Mouse (Mus musculus) gastrocnemius, postnatal 25 days (tissue): ENCODE measurements at regions not wholly inside any gene's neighbourhood (a gene's known extent, or its start where the extent isn't known, plus 50 kb on each side); places are given as distances from the start of the nearest gene placed in this dataset.
A peak's percentile ranks its signal among the peaks of the same experiment; 100 is the strongest.

Experiments used
- DNase-seq: peaks from one replicate; pipeline ENCODE4 v3.0.0; 2022

GRCm38 (mm10) chr4:84035347-84035746, 510.0 kb downstream of the Ccdc171 start:
- DNase-seq, result no peak

- DNase-seq, result no peak
These were observed 512.2 kb downstream of the Ccdc171 start for GRCm38 (mm10) chr4:84037535-84037934.

GRCm38 (mm10) chr4:84050243-84050642, 524.9 kb downstream of the Ccdc171 start:
- no peak for DNase-seq

GRCm38 (mm10) chr4:84056863-84057502, 531.6 kb downstream of the Ccdc171 start:
- no peak for DNase-seq

- no peak for DNase-seq
These were observed 534.8 kb downstream of the Ccdc171 start for GRCm38 (mm10) chr4:84060187-84060586.

- DNase-seq, result no peak
These were observed 538.4 kb downstream of the Ccdc171 start for GRCm38 (mm10) chr4:84063755-84064154.

GRCm38 (mm10) chr4:84064614-84065456, 539.5 kb downstream of the Ccdc171 start:
- DNase-seq, result peak; percentile 50

GRCm38 (mm10) chr4:84065457-84066124, 540.2 kb downstream of the Ccdc171 start:
- no peak for DNase-seq

GRCm38 (mm10) chr4:84067931-84068575, 542.7 kb downstream of the Ccdc171 start:
- DNase-seq, result no peak

GRCm38 (mm10) chr4:84068947-84069663, 543.8 kb downstream of the Ccdc171 start:
- no peak for DNase-seq

- no peak for DNase-seq
These were observed 544.3 kb downstream of the Ccdc171 start for GRCm38 (mm10) chr4:84069681-84070080.

GRCm38 (mm10) chr4:84070089-84070488, 544.7 kb downstream of the Ccdc171 start:
- DNase-seq, result no peak

GRCm38 (mm10) chr4:84072096-84072495, 546.8 kb downstream of the Ccdc171 start:
- DNase-seq, result no peak

- no peak for DNase-seq
These were observed 551.2 kb downstream of the Ccdc171 start for GRCm38 (mm10) chr4:84076526-84076925.

- no peak for DNase-seq
These were observed 554.2 kb downstream of the Ccdc171 start for GRCm38 (mm10) chr4:84079516-84079915.

GRCm38 (mm10) chr4:84081518-84081917, 556.2 kb downstream of the Ccdc171 start:
- no peak for DNase-seq

GRCm38 (mm10) chr4:84088166-84088565, 562.8 kb downstream of the Ccdc171 start:
- DNase-seq, result peak; percentile 73

GRCm38 (mm10) chr4:84092509-84092908, 567.2 kb downstream of the Ccdc171 start:
- DNase-seq, result no peak

- DNase-seq, result no peak
These were observed 569.9 kb downstream of the Ccdc171 start for GRCm38 (mm10) chr4:84095237-84095636.

- DNase-seq, result no peak
These were observed 570.7 kb downstream of the Ccdc171 start for GRCm38 (mm10) chr4:84096081-84096480.

- no peak for DNase-seq
These were observed 573.7 kb downstream of the Ccdc171 start for GRCm38 (mm10) chr4:84099071-84099470.

- DNase-seq, result no peak
These were observed 573.2 kb downstream of the Bnc2 start for GRCm38 (mm10) chr4:84101923-84102322.
